Mouse (Mus musculus): ENCODE results near the gene Camk1d. TPM values are rescaled to one million over a fixed set of nuclear protein-coding genes. Genes with fewer than 3 reads are reported as not detected.

The Camk1d gene
- polyA plus RNA-seq, 1 experiment from 2014 or later: 8.8 TPM

DNA sequence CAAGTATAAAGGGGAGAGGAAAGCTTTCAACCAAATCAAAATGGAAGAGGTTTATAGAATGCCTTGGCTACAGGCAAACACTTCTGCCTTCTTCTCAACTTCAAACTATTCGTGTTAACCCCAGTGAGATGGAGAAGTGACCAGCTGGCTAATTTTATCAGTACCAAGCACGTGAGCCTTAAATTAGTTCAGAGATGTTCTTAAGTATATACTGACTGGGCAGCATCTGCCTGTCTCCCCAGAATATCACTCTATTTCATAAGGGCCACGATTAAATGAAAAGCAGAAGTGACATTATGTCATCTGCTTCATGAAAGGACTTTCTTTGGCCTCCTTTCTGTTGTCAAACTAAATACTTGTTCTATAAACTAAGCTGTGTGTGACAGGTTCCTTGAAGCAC, 22.6 kb downstream of the Camk1d start:
- no peak overlapping the region for H3K4me3 ChIP-seq (ENCODE audit: inconsistent target)
- 39% methylated on average over 3 of the region's 3 CpGs for WGBS (ENCODE audit: missing documents)
- H3K79me2 ChIP-seq (ENCODE audit: inconsistent target): peaks cover 44% of the 10 kb centered on the region
- no peaks in the 10 kb centered on the region for H3K36me3 ChIP-seq (ENCODE audit: inconsistent target)
- H3K27ac ChIP-seq: no peak overlapping the region

DNA sequence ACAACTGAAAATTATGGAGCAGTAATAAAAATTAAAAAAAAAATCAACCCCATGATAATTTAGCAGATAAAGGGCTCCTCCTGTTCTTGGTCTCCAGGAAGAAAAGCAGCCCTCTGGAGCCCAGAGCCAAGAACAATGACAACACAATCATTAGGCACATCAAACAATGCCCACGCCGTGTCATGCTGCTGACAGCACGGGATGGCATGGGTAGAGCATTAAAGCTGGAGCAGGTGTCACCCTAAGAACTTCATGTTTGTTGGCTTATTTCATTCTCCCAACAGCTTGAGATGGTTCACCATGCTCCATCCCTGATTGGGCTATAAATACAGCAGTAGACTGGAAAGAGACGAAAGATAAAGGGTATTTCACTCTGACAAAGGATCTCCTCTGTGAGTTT, 30.9 kb downstream of the Camk1d start:
- Histone ChIP-seq H3K36me3 (ENCODE audit: inconsistent target) (no peaks in the 10 kb centered on the region), H3K4me3 (ENCODE audit: inconsistent target) (no peak overlapping the region), H3K27ac (no peak overlapping the region), H3K79me2 (ENCODE audit: inconsistent target) (no peaks in the 10 kb centered on the region; the same call in 1 of the 2 replicates)
- 95% methylated on average over 4 of the region's 4 CpGs for WGBS (ENCODE audit: missing documents)

GRCm38 (mm10) chr2:5681909-5682308, 32.4 kb downstream of the Camk1d start:
- Histone ChIP-seq H3K36me3 (ENCODE audit: inconsistent target) (no peaks in the 10 kb centered on the region), H3K27ac (no peak overlapping the region), H3K79me2 (ENCODE audit: inconsistent target) (no peaks in the 10 kb centered on the region; the same call in 1 of the 2 replicates), H3K4me3 (ENCODE audit: inconsistent target) (no peak overlapping the region)
- 79% methylated on average over 8 of the region's 8 CpGs for WGBS (ENCODE audit: missing documents)

GRCm38 (mm10) chr2:5681302-5681701, 33.0 kb downstream of the Camk1d start:
- Histone ChIP-seq H3K4me3 (ENCODE audit: inconsistent target) (no peak overlapping the region), H3K27ac (no peak overlapping the region), H3K36me3 (ENCODE audit: inconsistent target) (no peaks in the 10 kb centered on the region), H3K79me2 (ENCODE audit: inconsistent target) (no peaks in the 10 kb centered on the region; the same call in 1 of the 2 replicates)
- WGBS (ENCODE audit: missing documents): 98% methylated on average over 7 of the region's 7 CpGs

DNA sequence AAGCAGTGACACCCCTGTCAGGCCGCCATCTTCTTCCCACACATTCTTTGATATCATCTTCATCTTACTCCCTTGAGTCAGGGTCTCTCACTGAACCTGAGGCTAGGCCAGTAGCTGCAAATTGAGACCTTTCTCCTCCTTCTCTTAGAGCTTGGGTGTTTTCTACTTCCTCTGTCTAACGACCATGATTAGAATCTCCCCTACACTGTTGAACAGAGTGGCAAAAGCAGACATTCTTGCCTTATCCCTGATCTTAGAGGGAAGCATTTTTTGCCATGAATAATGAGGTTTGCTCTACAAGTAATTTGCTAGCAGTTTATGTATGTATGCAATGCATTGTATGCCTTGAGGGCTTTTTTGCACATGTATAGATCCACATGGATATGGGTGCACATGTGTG, 35.3 kb downstream of the Camk1d start:
- H3K27ac ChIP-seq: no peak overlapping the region
- WGBS (ENCODE audit: missing documents): 69% methylated on average over 2 of the region's 2 CpGs
- H3K36me3 ChIP-seq (ENCODE audit: inconsistent target): no peaks in the 10 kb centered on the region
- peaks cover 3% of the 10 kb centered on the region; the same call in 1 of the 2 replicates for H3K79me2 ChIP-seq (ENCODE audit: inconsistent target)
- H3K4me3 ChIP-seq (ENCODE audit: inconsistent target): no peak overlapping the region

- no peak overlapping the region for H3K27ac ChIP-seq
- peaks cover 3% of the 10 kb centered on the region; the same call in 1 of the 2 replicates for H3K79me2 ChIP-seq (ENCODE audit: inconsistent target)
- 96% methylated on average over 2 of the region's 2 CpGs for WGBS (ENCODE audit: missing documents)
- H3K4me3 ChIP-seq (ENCODE audit: inconsistent target): no peak overlapping the region
- H3K36me3 ChIP-seq (ENCODE audit: inconsistent target): no peaks in the 10 kb centered on the region
Measured at GRCm38 (mm10) chr2:5677472-5677871, 36.8 kb downstream of the Camk1d start.

DNA sequence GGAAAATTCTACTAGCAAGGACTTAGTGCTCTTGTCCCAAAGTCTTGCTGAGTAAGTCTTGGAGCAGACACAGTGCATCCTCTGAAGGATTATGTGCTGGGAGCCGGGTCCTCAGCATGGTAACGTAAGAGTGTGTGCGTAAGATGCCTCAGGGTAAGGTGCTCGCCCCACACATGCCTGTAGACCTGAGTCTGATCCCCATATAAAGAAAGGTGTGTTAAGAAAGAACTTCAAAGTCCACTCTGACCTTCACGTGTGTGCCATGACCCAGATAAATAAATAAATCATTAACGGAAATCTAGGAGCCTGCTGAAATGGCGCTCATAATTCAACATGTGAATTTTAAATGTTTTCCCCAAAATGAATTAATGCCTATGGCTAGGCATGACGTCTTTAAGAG, 37.5 kb downstream of the Camk1d start:
- WGBS (ENCODE audit: missing documents): 90% methylated on average over 8 of the region's 8 CpGs
- H3K36me3 ChIP-seq (ENCODE audit: inconsistent target): no peaks in the 10 kb centered on the region
- no peak overlapping the region for H3K4me3 ChIP-seq (ENCODE audit: inconsistent target)
- no peak overlapping the region for H3K27ac ChIP-seq
- peaks cover 3% of the 10 kb centered on the region; the same call in 1 of the 2 replicates for H3K79me2 ChIP-seq (ENCODE audit: inconsistent target)

DNA sequence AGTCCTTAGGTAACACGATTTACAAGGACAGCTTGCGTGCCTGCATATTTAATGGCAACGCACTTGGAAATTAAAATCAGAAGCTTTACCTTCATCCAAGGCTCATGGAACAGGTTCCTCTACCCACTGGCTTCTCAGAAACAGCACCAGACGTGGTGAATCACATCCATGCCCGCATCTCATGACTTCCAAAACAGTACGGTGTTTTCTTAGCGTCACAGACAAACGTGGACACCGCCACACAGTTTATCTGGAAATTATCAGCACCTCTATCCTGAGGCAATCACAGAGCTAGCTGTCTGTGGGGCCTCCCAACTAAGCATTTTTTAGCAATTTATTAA, 38.2 kb downstream of the Camk1d start:
- no peaks in the 10 kb centered on the region for H3K36me3 ChIP-seq (ENCODE audit: inconsistent target)
- H3K79me2 ChIP-seq (ENCODE audit: inconsistent target): peaks cover 10% of the 10 kb centered on the region; the same call in 1 of the 2 replicates
- H3K4me3 ChIP-seq (ENCODE audit: inconsistent target): no peak overlapping the region
- H3K27ac ChIP-seq: no peak overlapping the region
- 95% methylated on average over 9 of the region's 9 CpGs for WGBS (ENCODE audit: missing documents)

DNA sequence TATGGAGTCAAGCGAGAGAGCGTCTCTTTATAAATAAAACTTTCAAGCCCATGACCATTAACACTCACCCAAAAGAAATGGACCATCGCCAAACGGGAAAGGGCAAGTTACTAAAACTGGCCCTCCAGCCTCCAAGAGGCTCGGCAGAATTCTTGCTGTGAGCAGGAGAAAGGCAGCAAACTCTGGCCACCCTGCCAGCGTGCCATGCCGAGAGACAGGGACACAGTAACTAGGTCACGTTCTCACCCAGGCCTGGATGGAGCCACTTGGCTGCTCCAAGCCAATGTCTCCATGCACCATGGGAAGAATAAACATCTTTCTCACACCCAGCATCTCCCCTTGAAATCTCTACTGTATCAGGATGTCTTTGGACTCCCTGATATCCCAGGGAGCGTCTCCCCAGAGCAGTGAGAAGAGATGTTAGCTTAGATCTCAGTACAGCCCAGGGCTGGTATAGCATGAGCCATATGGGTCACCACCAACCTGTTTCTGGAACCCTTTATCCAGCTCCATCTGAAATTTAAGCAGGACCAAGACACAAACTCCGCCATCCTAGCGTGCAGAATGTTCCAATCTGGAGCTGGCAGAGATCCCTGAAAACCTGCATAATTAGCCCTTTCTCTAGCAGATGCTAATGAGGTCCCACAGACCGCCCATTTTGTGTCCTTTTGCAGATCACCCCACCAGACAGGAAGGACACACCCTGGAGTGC, 38.7 kb downstream of the Camk1d start:
- H3K4me3 ChIP-seq (ENCODE audit: inconsistent target): no peak overlapping the region
- peaks cover 10% of the 10 kb centered on the region; the same call in 1 of the 2 replicates for H3K79me2 ChIP-seq (ENCODE audit: inconsistent target)
- H3K27ac ChIP-seq: no peak overlapping the region
- no peaks in the 10 kb centered on the region for H3K36me3 ChIP-seq (ENCODE audit: inconsistent target)
- WGBS (ENCODE audit: missing documents): 93% methylated on average over 12 of the region's 12 CpGs

GRCm38 (mm10) chr2:5674512-5674911, 39.8 kb downstream of the Camk1d start:
- Histone ChIP-seq H3K36me3 (ENCODE audit: inconsistent target) (no peaks in the 10 kb centered on the region), H3K27ac (no peak overlapping the region), H3K4me3 (ENCODE audit: inconsistent target) (no peak overlapping the region), H3K79me2 (ENCODE audit: inconsistent target) (peaks cover 10% of the 10 kb centered on the region; the same call in 1 of the 2 replicates)
- 94% methylated on average over 7 of the region's 9 CpGs for WGBS (ENCODE audit: missing documents)

DNA sequence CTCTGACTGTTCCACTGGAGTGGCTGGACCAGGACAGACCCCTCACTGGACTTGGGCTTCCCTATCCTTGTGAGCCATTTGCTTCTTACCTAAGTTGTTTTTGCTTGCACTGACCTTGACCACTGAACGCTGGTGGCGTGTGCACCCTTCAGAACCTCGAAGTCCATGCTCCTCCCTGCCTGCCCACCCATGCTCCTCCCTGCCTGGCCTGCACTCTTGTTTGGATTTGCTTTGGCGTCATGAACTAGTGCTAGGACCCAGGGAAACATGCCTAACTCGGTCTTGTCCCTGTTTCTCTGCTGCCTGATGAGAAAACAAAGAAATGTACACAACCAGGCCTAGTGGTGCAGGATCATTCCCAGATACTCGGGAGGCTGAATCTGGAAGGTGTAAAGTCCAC, 40.5 kb downstream of the Camk1d start:
- H3K4me3 ChIP-seq (ENCODE audit: inconsistent target): no peak overlapping the region
- H3K36me3 ChIP-seq (ENCODE audit: inconsistent target): no peaks in the 10 kb centered on the region
- WGBS (ENCODE audit: missing documents): 98% methylated on average over 6 of the region's 6 CpGs
- peaks cover 10% of the 10 kb centered on the region; the same call in 1 of the 2 replicates for H3K79me2 ChIP-seq (ENCODE audit: inconsistent target)
- H3K27ac ChIP-seq: no peak overlapping the region

GRCm38 (mm10) chr2:5672906-5673589, 41.3 kb downstream of the Camk1d start:
- Histone ChIP-seq H3K4me3 (ENCODE audit: inconsistent target) (no peak overlapping the region), H3K36me3 (ENCODE audit: inconsistent target) (no peaks in the 10 kb centered on the region), H3K27ac (no peak overlapping the region), H3K79me2 (ENCODE audit: inconsistent target) (peaks cover 10% of the 10 kb centered on the region; the same call in 1 of the 2 replicates)
- WGBS (ENCODE audit: missing documents): 95% methylated on average over 5 of the region's 7 CpGs

GRCm38 (mm10) chr2:5670146-5670545, 44.2 kb downstream of the Camk1d start:
- WGBS (ENCODE audit: missing documents): 97% methylated on average over 10 of the region's 10 CpGs
- Histone ChIP-seq H3K79me2 (ENCODE audit: inconsistent target) (peaks cover 14% of the 10 kb centered on the region; the same call in 1 of the 2 replicates), H3K36me3 (ENCODE audit: inconsistent target) (no peaks in the 10 kb centered on the region), H3K4me3 (ENCODE audit: inconsistent target) (no peak overlapping the region), H3K27ac (no peak overlapping the region)

GRCm38 (mm10) chr2:5669498-5670040, 44.7 kb downstream of the Camk1d start:
- 90% methylated on average over 15 of the region's 15 CpGs for WGBS (ENCODE audit: missing documents)
- Histone ChIP-seq H3K4me3 (ENCODE audit: inconsistent target) (no peak overlapping the region), H3K36me3 (ENCODE audit: inconsistent target) (no peaks in the 10 kb centered on the region), H3K27ac (no peak overlapping the region), H3K79me2 (ENCODE audit: inconsistent target) (peaks cover 14% of the 10 kb centered on the region; the same call in 1 of the 2 replicates)

DNA sequence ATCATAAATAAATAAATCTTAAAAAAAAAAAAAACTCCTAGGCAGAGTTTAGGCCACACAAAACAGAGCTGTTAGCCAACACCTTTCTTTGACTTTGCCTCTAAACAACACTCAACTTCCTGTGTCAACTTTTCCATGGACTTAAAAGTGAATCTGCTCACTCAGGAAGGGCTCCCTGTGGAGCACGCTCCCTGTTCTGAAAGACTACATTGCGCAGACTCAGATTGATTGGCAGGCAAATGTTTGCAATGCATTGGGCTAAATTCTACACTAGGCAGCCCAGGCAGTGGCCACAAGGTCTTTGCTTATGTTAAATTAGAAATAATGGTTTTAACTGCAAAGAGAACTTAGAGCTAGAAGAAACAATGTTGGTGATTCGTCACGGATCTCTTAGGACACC, 45.4 kb downstream of the Camk1d start:
- Histone ChIP-seq H3K4me3 (ENCODE audit: inconsistent target) (no peak overlapping the region), H3K36me3 (ENCODE audit: inconsistent target) (no peaks in the 10 kb centered on the region), H3K27ac (no peak overlapping the region), H3K79me2 (ENCODE audit: inconsistent target) (peaks cover 15% of the 10 kb centered on the region; the same call in 1 of the 2 replicates)
- WGBS (ENCODE audit: missing documents): 95% methylated on average over 4 of the region's 4 CpGs

Data from macrophage (primary cell).